Mouse (Mus musculus): ENCODE results near the gene Ppm1g. TPM values are rescaled to one million over a fixed set of nuclear protein-coding genes. Genes with fewer than 3 reads are reported as not detected.
"Not testable (repeated sequence)": the region's sequence is repeated elsewhere in the genome, so short reads cannot be mapped to it uniquely, and the experiment has no call there.

The Ppm1g gene
- polyA plus RNA-seq, 2 experiments: 98.8 to 118 TPM

GRCm38 (mm10) chr5:31219474-31219873 is 1.0 kb downstream of the Ppm1g start:
- peak overlapping the region; percentile 96 for H3K4me3 ChIP-seq (replicated peaks; ENCODE audit: low read length)
- 0 out of 2 replicates have a peak, but pooled peaks cover 2% of the 10 kb centered on the region for H3K36me3 ChIP-seq (ENCODE audit: control insufficient read depth, insufficient read depth, low read length)
- H3K4me2 ChIP-seq (replicated peaks; ENCODE audit: low read depth, low read length, severe bottlenecking): peak overlapping the region; percentile 79
- no peaks in the 10 kb centered on the region for H3K27me3 ChIP-seq (ENCODE audit: control insufficient read depth, insufficient read depth, low read length)
- DNase-seq (ENCODE audit: low spot score) (no peak), ATAC-seq (ENCODE audit: low FRiP score, low read depth) (no peak)
- H3K9me3 ChIP-seq (ENCODE audit: control insufficient read depth, low read length): no peaks in the 10 kb centered on the region
- no peak for TF ChIP-seq POLR2A (IDR thresholded peaks at IDR 0.05; ENCODE audit: borderline replicate concordance, extremely low read depth, insufficient read depth, insufficient read length)
- H3K9ac ChIP-seq (ENCODE audit: low read depth, low read length, severe bottlenecking): peak overlapping the region; percentile 71
- peaks cover 8% of the 10 kb centered on the region; the same call in 1 of the 2 replicates for H3K4me1 ChIP-seq (ENCODE audit: control insufficient read depth, insufficient read depth, low read length)
- peak overlapping the region; percentile 89 for H3K27ac ChIP-seq (replicated peaks; ENCODE audit: low read depth, low read length)
- 2% methylated on average over 11 of the region's 11 CpGs for WGBS

- Histone ChIP-seq H3K4me3 (replicated peaks; ENCODE audit: low read length) (peak overlapping the region; percentile 96), H3K9me3 (ENCODE audit: control insufficient read depth, low read length) (no peaks in the 10 kb centered on the region), H3K27ac (replicated peaks; ENCODE audit: low read depth, low read length) (no peak overlapping the region), H3K27me3 (ENCODE audit: control insufficient read depth, insufficient read depth, low read length) (no peaks in the 10 kb centered on the region), H3K9ac (ENCODE audit: low read depth, low read length, severe bottlenecking) (no peak overlapping the region), H3K4me2 (replicated peaks; ENCODE audit: low read depth, low read length, severe bottlenecking) (peak overlapping the region; percentile 79), H3K36me3 (ENCODE audit: control insufficient read depth, insufficient read depth, low read length) (0 out of 2 replicates have a peak, but pooled peaks cover 2% of the 10 kb centered on the region), H3K4me1 (ENCODE audit: control insufficient read depth, insufficient read depth, low read length) (peaks cover 8% of the 10 kb centered on the region; the same call in 1 of the 2 replicates)
- ATAC-seq (ENCODE audit: low FRiP score, low read depth) (no peak), DNase-seq (ENCODE audit: low spot score) (peak; percentile 20)
- no peak for TF ChIP-seq POLR2A (IDR thresholded peaks at IDR 0.05; ENCODE audit: borderline replicate concordance, extremely low read depth, insufficient read depth, insufficient read length)
- 2% methylated on average over 2 of the region's 2 CpGs for WGBS
Observed at GRCm38 (mm10) chr5:31219070-31219469, 1.4 kb downstream of the Ppm1g start.

GRCm38 (mm10) chr5:31218294-31218693 is 2.2 kb downstream of the Ppm1g start:
- Histone ChIP-seq H3K9me3 (ENCODE audit: control insufficient read depth, low read length) (no peaks in the 10 kb centered on the region), H3K36me3 (ENCODE audit: control insufficient read depth, insufficient read depth, low read length) (0 out of 2 replicates have a peak, but pooled peaks cover 2% of the 10 kb centered on the region), H3K27ac (replicated peaks; ENCODE audit: low read depth, low read length) (no peak overlapping the region), H3K4me1 (ENCODE audit: control insufficient read depth, insufficient read depth, low read length) (peaks cover 8% of the 10 kb centered on the region; the same call in 1 of the 2 replicates), H3K4me2 (replicated peaks; ENCODE audit: low read depth, low read length, severe bottlenecking) (no peak overlapping the region), H3K4me3 (replicated peaks; ENCODE audit: low read length) (no peak overlapping the region), H3K27me3 (ENCODE audit: control insufficient read depth, insufficient read depth, low read length) (no peaks in the 10 kb centered on the region), H3K9ac (ENCODE audit: low read depth, low read length, severe bottlenecking) (no peak overlapping the region)
- WGBS: 67% methylated on average over 7 of the region's 7 CpGs
- no peak for TF ChIP-seq POLR2A (IDR thresholded peaks at IDR 0.05; ENCODE audit: borderline replicate concordance, extremely low read depth, insufficient read depth, insufficient read length)
- no peak for ATAC-seq (ENCODE audit: low FRiP score, low read depth)
- DNase-seq (ENCODE audit: low spot score): no peak

GRCm38 (mm10) chr5:31216554-31216953 is 3.9 kb downstream of the Ppm1g start:
- H3K9me3 ChIP-seq (ENCODE audit: control insufficient read depth, low read length); H3K4me3 ChIP-seq (replicated peaks; ENCODE audit: low read length); H3K36me3 ChIP-seq (ENCODE audit: control insufficient read depth, insufficient read depth, low read length); H3K4me2 ChIP-seq (replicated peaks; ENCODE audit: low read depth, low read length, severe bottlenecking); H3K4me1 ChIP-seq (ENCODE audit: control insufficient read depth, insufficient read depth, low read length); DNase-seq (ENCODE audit: low spot score); H3K27ac ChIP-seq (replicated peaks; ENCODE audit: low read depth, low read length); H3K9ac ChIP-seq (ENCODE audit: low read depth, low read length, severe bottlenecking); ATAC-seq (ENCODE audit: low FRiP score, low read depth); H3K27me3 ChIP-seq (ENCODE audit: control insufficient read depth, insufficient read depth, low read length): not testable (repeated sequence)
- WGBS: 86% methylated on average over 6 of the region's 6 CpGs

- Histone ChIP-seq H3K4me2 (replicated peaks; ENCODE audit: low read depth, low read length, severe bottlenecking) (no peak overlapping the region), H3K9ac (ENCODE audit: low read depth, low read length, severe bottlenecking) (no peak overlapping the region), H3K4me1 (ENCODE audit: control insufficient read depth, insufficient read depth, low read length) (peaks cover 9% of the 10 kb centered on the region), H3K27me3 (ENCODE audit: control insufficient read depth, insufficient read depth, low read length) (no peaks in the 10 kb centered on the region), H3K4me3 (replicated peaks; ENCODE audit: low read length) (no peak overlapping the region), H3K9me3 (ENCODE audit: control insufficient read depth, low read length) (peaks cover 4% of the 10 kb centered on the region), H3K27ac (replicated peaks; ENCODE audit: low read depth, low read length) (no peak overlapping the region), H3K36me3 (ENCODE audit: control insufficient read depth, insufficient read depth, low read length) (peaks cover 69% of the 10 kb centered on the region)
- ATAC-seq (ENCODE audit: low FRiP score, low read depth) (no peak), DNase-seq (ENCODE audit: low spot score) (no peak)
- WGBS: 90% methylated on average over 6 of the region's 6 CpGs
- no peak for TF ChIP-seq POLR2A (IDR thresholded peaks at IDR 0.05; ENCODE audit: borderline replicate concordance, extremely low read depth, insufficient read depth, insufficient read length)
Observed at GRCm38 (mm10) chr5:31204421-31204820, 16.1 kb downstream of the Ppm1g start.

GRCm38 (mm10) chr5:31203866-31204265 is 16.6 kb downstream of the Ppm1g start:
- H3K4me1 ChIP-seq (ENCODE audit: control insufficient read depth, insufficient read depth, low read length): peaks cover 9% of the 10 kb centered on the region
- ATAC-seq (ENCODE audit: low FRiP score, low read depth): no peak
- no peak overlapping the region for H3K9ac ChIP-seq (ENCODE audit: low read depth, low read length, severe bottlenecking)
- peaks cover 74% of the 10 kb centered on the region for H3K36me3 ChIP-seq (ENCODE audit: control insufficient read depth, insufficient read depth, low read length)
- no peak for DNase-seq (ENCODE audit: low spot score)
- H3K4me2 ChIP-seq (replicated peaks; ENCODE audit: low read depth, low read length, severe bottlenecking): no peak overlapping the region
- no peak overlapping the region for H3K27ac ChIP-seq (replicated peaks; ENCODE audit: low read depth, low read length)
- no peaks in the 10 kb centered on the region for H3K27me3 ChIP-seq (ENCODE audit: control insufficient read depth, insufficient read depth, low read length)
- no peak overlapping the region for H3K4me3 ChIP-seq (replicated peaks; ENCODE audit: low read length)
- WGBS: 88% methylated on average over 2 of the region's 2 CpGs
- H3K9me3 ChIP-seq (ENCODE audit: control insufficient read depth, low read length): peaks cover 4% of the 10 kb centered on the region
- no peak for TF ChIP-seq POLR2A (IDR thresholded peaks at IDR 0.05; ENCODE audit: borderline replicate concordance, extremely low read depth, insufficient read depth, insufficient read length)

Data from limb, embryonic 14.5 days (tissue).